In the genomic region with DNA sequence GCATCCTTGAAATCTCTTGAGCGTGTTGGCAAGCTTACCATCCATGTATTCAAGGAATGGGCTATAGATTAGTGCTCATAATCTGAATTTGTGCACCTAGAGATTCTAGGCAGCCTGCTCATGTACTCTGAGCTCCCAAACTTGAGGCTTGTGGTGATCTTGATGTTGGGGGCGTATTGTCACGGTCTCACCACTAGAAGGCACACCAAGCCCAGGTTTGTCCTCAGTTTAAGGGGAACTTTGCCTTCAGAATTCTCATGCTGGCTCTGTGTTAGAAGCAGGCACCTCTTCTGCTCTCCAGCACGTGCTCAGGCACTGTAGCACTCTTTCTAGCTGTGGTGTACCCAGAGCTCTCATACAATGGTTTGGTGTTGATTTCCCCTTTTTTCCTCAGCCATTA, we compare ENCODE assay signal across 26 mouse cellular contexts. TPM values are rescaled to one million over a fixed set of nuclear protein-coding genes. Genes with fewer than 3 reads are reported as not detected.
DNase-seq lines count a peak whose midpoint lies in the region; ATAC-seq and TF ChIP-seq lines count a peak whose summit lies in the region.
"Had no signal": no experiment of that assay in that cellular context is flagged by ENCODE, and none has a peak within 500 bp of the region (broad histone marks: within the 10 kb centered on the region; RNA-seq: fewer than 3 reads in every experiment).

No protein-coding gene starts in this region.

- no peaks in the 10 kb centered on the region for H3K4me1 ChIP-seq in lung, adult 2 months (ENCODE audit: control insufficient read depth, insufficient read depth, low read length)
- no peaks in the 10 kb centered on the region for H3K4me1 ChIP-seq in E14TG2a.4 (replicated peaks; ENCODE audit: low read depth, low read length)
- no peaks in the 10 kb centered on the region for H3K4me1 ChIP-seq in forebrain, embryonic 14.5 days (ENCODE audit: control insufficient read depth, insufficient read depth, low read length)
- H3K4me1 ChIP-seq: embryonic facial prominence, embryonic 13.5 days; forebrain, embryonic 15.5 days; hindbrain, embryonic 12.5 days; limb, embryonic 13.5 days; midbrain, embryonic 13.5 days; neural tube, embryonic 12.5 days had no signal

- H3K4me3 ChIP-seq in lung, adult 2 months (replicated peaks; ENCODE audit: extremely low read depth, low read depth, low read length): no peak overlapping the region
- H3K4me3 ChIP-seq in E14TG2a.4 (replicated peaks; ENCODE audit: low read length): no peak overlapping the region
- no peak overlapping the region for H3K4me3 ChIP-seq in forebrain, embryonic 14.5 days (ENCODE audit: low read depth, low read length)
- H3K4me3 ChIP-seq: embryonic facial prominence, embryonic 13.5 days; forebrain, embryonic 15.5 days; hindbrain, embryonic 12.5 days; limb, embryonic 13.5 days; midbrain, embryonic 13.5 days; neural tube, embryonic 12.5 days had no signal

- H3K4me2 ChIP-seq in forebrain, embryonic 14.5 days (ENCODE audit: low read length): no peak overlapping the region
- H3K4me2 ChIP-seq: embryonic facial prominence, embryonic 13.5 days; forebrain, embryonic 15.5 days; hindbrain, embryonic 12.5 days; limb, embryonic 13.5 days; midbrain, embryonic 13.5 days; neural tube, embryonic 12.5 days had no signal

- TF ChIP-seq POLR2A in lung, adult 2 months (IDR thresholded peaks at IDR 0.05; ENCODE audit: borderline replicate concordance, extremely low read depth, low read depth, low read length): no peak

- H3K9ac ChIP-seq in forebrain, embryonic 14.5 days (ENCODE audit: low read length): no peak overlapping the region
- H3K9ac ChIP-seq: embryonic facial prominence, embryonic 13.5 days; forebrain, embryonic 15.5 days; hindbrain, embryonic 12.5 days; limb, embryonic 13.5 days; midbrain, embryonic 13.5 days; neural tube, embryonic 12.5 days had no signal

- no peaks in the 10 kb centered on the region for H3K27me3 ChIP-seq in E14TG2a.4 (ENCODE audit: insufficient read depth, low read length)
- no peaks in the 10 kb centered on the region for H3K27me3 ChIP-seq in forebrain, embryonic 14.5 days (replicated peaks; ENCODE audit: control insufficient read depth, insufficient read depth, low read length)
- H3K27me3 ChIP-seq: embryonic facial prominence, embryonic 13.5 days; forebrain, embryonic 15.5 days; hindbrain, embryonic 12.5 days; limb, embryonic 13.5 days; midbrain, embryonic 13.5 days; neural tube, embryonic 12.5 days had no signal

- no peak overlapping the region for H3K27ac ChIP-seq in forebrain, embryonic 14.5 days (ENCODE audit: low read depth, low read length)
- H3K27ac ChIP-seq: embryonic facial prominence, embryonic 13.5 days; forebrain, embryonic 15.5 days; hindbrain, embryonic 12.5 days; limb, embryonic 13.5 days; midbrain, embryonic 13.5 days; neural tube, embryonic 12.5 days had no signal

- H3K9me3 ChIP-seq in E14TG2a.4 (ENCODE audit: low read length): no peaks in the 10 kb centered on the region
- peaks cover 16% of the 10 kb centered on the region; the same call in 1 of the 2 replicates for H3K9me3 ChIP-seq in forebrain, embryonic 14.5 days (replicated peaks; ENCODE audit: control insufficient read depth, low read length)

- no peaks in the 10 kb centered on the region for H3K36me3 ChIP-seq in E14TG2a.4 (ENCODE audit: insufficient read depth, low read length)
- no peaks in the 10 kb centered on the region for H3K36me3 ChIP-seq in forebrain, embryonic 14.5 days (ENCODE audit: control insufficient read depth, insufficient read depth, low read length)
- H3K36me3 ChIP-seq: embryonic facial prominence, embryonic 13.5 days; forebrain, embryonic 15.5 days; hindbrain, embryonic 12.5 days; limb, embryonic 13.5 days; midbrain, embryonic 13.5 days; neural tube, embryonic 12.5 days had no signal

- peak; percentile 85 for ATAC-seq in megakaryocyte progenitor cell, adult 5-6 weeks (replicated peaks; ENCODE audit: poor library complexity)
- no peak for ATAC-seq in forebrain, embryonic 14.5 days
- ATAC-seq: forebrain, embryonic 15.5 days; inflammation-experienced regulatory T-cells, adult 6 months; midbrain, embryonic 13.5 days had no signal

- peak; percentile 49 for TF ChIP-seq CTCF in lung, adult 2 months (IDR thresholded peaks at IDR 0.05; ENCODE audit: insufficient read depth, low read length)
- peak; percentile 44 for TF ChIP-seq CTCF in E14TG2a.4 (conservative IDR thresholded peaks at IDR 0.05; ENCODE audit: low read length)

- DNase-seq in lung, adult 2 months: no peak
- DNase-seq in lung, postnatal 4 days: no peak
- peak; percentile 34 for DNase-seq in ZHBTc4 (ENCODE audit: low read depth, low spot score)
- no peak for DNase-seq in forebrain, embryonic 14.5 days (ENCODE audit: low spot score)
- no peak for DNase-seq in adrenal gland, adult 8-10 months
- DNase-seq: adrenal gland, adult 2 months; B cell, adult 2 months; cerebellum, adult 9-11 months; gastrocnemius, postnatal 25 days; kidney, adult 9 months; thymus, postnatal 36 days had no signal

- 41% methylated on average over 4 of the region's 4 CpGs for WGBS in lung, adult 2 months
- WGBS in forebrain, embryonic 14.5 days: 40% methylated on average over 4 of the region's 4 CpGs

RNA-seq across cellular contexts. Expression of a gene that starts 41.8 kb away (rescaled TPM):
- not detected in 2 replicates for polyA plus RNA-seq in lung, adult 2 months (2012; rRNA removed)
- not detected in 2 replicates for total RNA-seq in megakaryocyte progenitor cell, adult 5-6 weeks (2015)
- not detected in 2 replicates for total RNA-seq in megakaryocyte progenitor cell, adult 5-6 weeks (2017)
- polyA plus RNA-seq in forebrain, embryonic 14.5 days (2014; fragmentation: Nextera tagmentation; extraction: Ambion mirVana): not detected in 2 replicates
- total RNA-seq in adrenal gland, adult 8-10 months (2022): not detected
- total RNA-seq: adrenal gland, adult 2 months; gastrocnemius, postnatal 25 days; layer of hippocampus, postnatal 14 days; left cerebral cortex, postnatal 10 days had no signal
- polyA plus RNA-seq: adrenal gland, adult 2 months; brain, embryonic 14.5 days; embryonic facial prominence, embryonic 13.5 days; forebrain, embryonic 15.5 days; heart, embryonic 16.5 days; hindbrain, embryonic 12.5 days; inflammation-experienced regulatory T-cells, adult 6 months; large intestine, adult 2 months; limb, embryonic 13.5 days; liver, embryonic 16.5 days; midbrain, embryonic 13.5 days; neural tube, embryonic 12.5 days had no signal

RNA-seq across cellular contexts. Expression of a gene that starts 59.6 kb away (rescaled TPM):
- polyA plus RNA-seq in lung, adult 2 months (2012; rRNA removed): not detected in 2 replicates
- total RNA-seq in megakaryocyte progenitor cell, adult 5-6 weeks (2015): not detected in 2 replicates
- total RNA-seq in megakaryocyte progenitor cell, adult 5-6 weeks (2017): not detected in 2 replicates
- polyA plus RNA-seq in forebrain, embryonic 14.5 days (2014; fragmentation: Nextera tagmentation; extraction: Ambion mirVana): not detected in 2 replicates
- total RNA-seq in adrenal gland, adult 8-10 months (2022): not detected
- total RNA-seq: adrenal gland, adult 2 months; gastrocnemius, postnatal 25 days; layer of hippocampus, postnatal 14 days; left cerebral cortex, postnatal 10 days had no signal
- polyA plus RNA-seq: adrenal gland, adult 2 months; brain, embryonic 14.5 days; forebrain, embryonic 15.5 days; heart, embryonic 16.5 days; hindbrain, embryonic 12.5 days; inflammation-experienced regulatory T-cells, adult 6 months; large intestine, adult 2 months; limb, embryonic 13.5 days; liver, embryonic 16.5 days; midbrain, embryonic 13.5 days; neural tube, embryonic 12.5 days had no signal
